In the genomic region with DNA sequence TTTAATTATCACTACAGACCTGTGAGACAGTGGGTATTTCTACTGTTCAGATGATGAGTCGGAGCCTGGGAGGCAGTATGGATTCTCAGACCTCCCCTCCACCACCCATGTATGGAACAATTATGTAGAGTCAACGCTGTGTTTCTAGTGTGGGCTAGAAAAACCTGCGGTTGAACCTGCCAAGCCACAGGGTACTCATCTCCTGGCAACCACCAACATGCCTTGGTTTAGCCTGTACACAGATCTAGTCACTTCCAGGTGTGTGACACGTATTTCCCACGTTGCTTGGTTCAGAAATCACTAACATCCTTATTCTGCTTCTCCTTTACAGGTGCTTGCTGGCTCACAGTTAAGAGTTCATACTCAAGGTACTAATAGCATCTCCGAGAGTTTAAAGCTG, we compare ENCODE assay signal across 31 mouse cellular contexts. TPM values are rescaled to one million over a fixed set of nuclear protein-coding genes. Genes with fewer than 3 reads are reported as not detected.
DNase-seq lines count a peak whose midpoint lies in the region; ATAC-seq and TF ChIP-seq lines count a peak whose summit lies in the region.
"Had no signal": no experiment of that assay in that cellular context is flagged by ENCODE, and none has a peak within 500 bp of the region (broad histone marks: within the 10 kb centered on the region; RNA-seq: fewer than 3 reads in every experiment).

No protein-coding gene starts in this region.

- no peaks in the 10 kb centered on the region for H3K36me3 ChIP-seq in heart, embryonic 10.5 days
- H3K36me3 ChIP-seq in midbrain, postnatal 0 days (ENCODE audit: insufficient read depth, low read length) = no peaks in the 10 kb centered on the region
- H3K36me3 ChIP-seq: embryonic facial prominence, embryonic 12.5 days; embryonic facial prominence, embryonic 15.5 days; G1E; heart, embryonic 13.5 days; intestine, embryonic 15.5 days had no signal

- no peak overlapping the region for H3K27ac ChIP-seq in heart, embryonic 10.5 days
- no peak overlapping the region for H3K27ac ChIP-seq in midbrain, postnatal 0 days (ENCODE audit: low read depth, low read length)
- H3K27ac ChIP-seq: embryonic facial prominence, embryonic 12.5 days; embryonic facial prominence, embryonic 15.5 days; gastrocnemius, adult 2 months; heart, embryonic 13.5 days; hindbrain, embryonic 14.5 days; hindbrain, postnatal 0 days; intestine, embryonic 15.5 days had no signal

- ATAC-seq in CD4-positive, CD25-positive, alpha-beta regulatory T cell, adult 4 months = peak; percentile 83
- peak; percentile 90 for ATAC-seq in activated CD4-positive, CD25-positive, alpha-beta regulatory T cell, adult 4 months
- ATAC-seq in cerebellum, adult (ENCODE audit: insufficient number of reproducible peaks, low FRiP score, low TSS enrichment) = no peak
- ATAC-seq in midbrain, postnatal 0 days (ENCODE audit: low FRiP score) = no peak
- ATAC-seq: forebrain, embryonic 16.5 days; hindbrain, postnatal 0 days; intestine, embryonic 15.5 days; Patski had no signal

- no peak overlapping the region for H3K9ac ChIP-seq in midbrain, postnatal 0 days (replicated peaks; ENCODE audit: low read length, poor library complexity, severe bottlenecking)
- H3K9ac ChIP-seq: embryonic facial prominence, embryonic 12.5 days; embryonic facial prominence, embryonic 15.5 days; heart, embryonic 13.5 days; hindbrain, embryonic 14.5 days; intestine, embryonic 15.5 days had no signal

- H3K27me3 ChIP-seq in heart, embryonic 10.5 days (ENCODE audit: insufficient read depth, poor library complexity, severe bottlenecking) = no peaks in the 10 kb centered on the region
- no peaks in the 10 kb centered on the region for H3K27me3 ChIP-seq in midbrain, postnatal 0 days (ENCODE audit: insufficient read depth, low read length)
- H3K27me3 ChIP-seq: CH12.LX; embryonic facial prominence, embryonic 12.5 days; embryonic facial prominence, embryonic 15.5 days; heart, embryonic 13.5 days; intestine, embryonic 15.5 days; Patski had no signal

- no peak for TF ChIP-seq CTCF in midbrain, postnatal 0 days (IDR thresholded peaks at IDR 0.05)

- 82% methylated on average over 6 of the region's 6 CpGs for WGBS in heart, embryonic 10.5 days
- WGBS in midbrain, postnatal 0 days = 77% methylated on average over 6 of the region's 6 CpGs

- no peaks in the 10 kb centered on the region for H3K4me1 ChIP-seq in heart, embryonic 10.5 days
- H3K4me1 ChIP-seq in midbrain, postnatal 0 days (ENCODE audit: insufficient read depth, low read length) = no peaks in the 10 kb centered on the region
- H3K4me1 ChIP-seq: embryonic facial prominence, embryonic 12.5 days; embryonic facial prominence, embryonic 15.5 days; heart, embryonic 13.5 days; intestine, embryonic 15.5 days had no signal

- H3K4me3 ChIP-seq in heart, embryonic 10.5 days = no peak overlapping the region
- H3K4me3 ChIP-seq in midbrain, postnatal 0 days (ENCODE audit: low read depth, low read length) = no peak overlapping the region
- H3K4me3 ChIP-seq: embryonic facial prominence, embryonic 12.5 days; embryonic facial prominence, embryonic 15.5 days; gastrocnemius, adult 2 months; heart, embryonic 13.5 days; intestine, embryonic 15.5 days had no signal

- H3K9me3 ChIP-seq in heart, embryonic 10.5 days = no peaks in the 10 kb centered on the region
- no peaks in the 10 kb centered on the region for H3K9me3 ChIP-seq in midbrain, postnatal 0 days (ENCODE audit: low read length)
- H3K9me3 ChIP-seq: embryonic facial prominence, embryonic 12.5 days; embryonic facial prominence, embryonic 15.5 days; G1E; heart, embryonic 13.5 days; intestine, embryonic 15.5 days had no signal

- peak; percentile 64 for DNase-seq in heart, adult 11 months
- no peak for DNase-seq in heart, embryonic 10.5 days (ENCODE audit: low spot score)
- DNase-seq in naive thymus-derived CD4-positive, alpha-beta T cell, adult 2 months (ENCODE audit: low read depth) = peak; percentile 67
- DNase-seq in midbrain, postnatal 0 days (ENCODE audit: low spot score) = no peak
- DNase-seq in layer of hippocampus, adult 9-10 months (ENCODE audit: low spot score) = no peak
- DNase-seq: adrenal gland, adult 8-10 months; adrenal gland, postnatal 36 days; cerebellum, adult 11 months; cerebellum, adult 2 months; cerebellum, adult 9-11 months; cerebellum, postnatal 25 days; gastrocnemius, adult 2 months; gastrocnemius, postnatal 14 days; heart, adult 18-20 months; heart, postnatal 14 days; heart, postnatal 4 days; kidney, adult 11 months had no signal

- no peak overlapping the region for H3K4me2 ChIP-seq in midbrain, postnatal 0 days (ENCODE audit: low read depth, low read length, poor library complexity, severe bottlenecking)
- H3K4me2 ChIP-seq: embryonic facial prominence, embryonic 12.5 days; embryonic facial prominence, embryonic 15.5 days; heart, embryonic 13.5 days; hindbrain, embryonic 14.5 days; intestine, embryonic 15.5 days had no signal

RNA-seq across cellular contexts. Expression of a gene that starts 16.3 kb away (rescaled TPM):
- 1.1 and 4.8 TPM in 2 replicates for polyA plus RNA-seq in heart, embryonic 10.5 days (2016; fragmentation: Nextera tagmentation; extraction: Ambion mirVana)
- polyA plus RNA-seq in CD4-positive, CD25-positive, alpha-beta regulatory T cell, adult 4 months (2017; shearing (Covaris generic)) = 100 to 1,000 TPM; 132 to 152 TPM
- 100 to 1,000 TPM; 110 to 143 TPM for polyA plus RNA-seq in activated CD4-positive, CD25-positive, alpha-beta regulatory T cell, adult 4 months (2017; shearing (Covaris generic))
- total RNA-seq in midbrain, postnatal 0 days (2014; rRNA removed) = 0.19 and 0.66 TPM in 2 replicates
- polyA plus RNA-seq in midbrain, postnatal 0 days (2015; fragmentation: Nextera tagmentation; extraction: Ambion mirVana) = 1.4 and 1.9 TPM in 2 replicates
- total RNA-seq: G1E had no signal
- polyA plus RNA-seq: G1E had no signal

RNA-seq across cellular contexts. Expression of a gene that starts 51.4 kb away (rescaled TPM):
- polyA plus RNA-seq in heart, embryonic 10.5 days (2016; fragmentation: Nextera tagmentation; extraction: Ambion mirVana) = 1,821 and 2,118 TPM in 2 replicates
- polyA plus RNA-seq in CD4-positive, CD25-positive, alpha-beta regulatory T cell, adult 4 months (2017; shearing (Covaris generic)) = under 1 TPM; 0.39 to 0.47 TPM
- polyA plus RNA-seq in activated CD4-positive, CD25-positive, alpha-beta regulatory T cell, adult 4 months (2017; shearing (Covaris generic)) = under 1 TPM in 1 of 2 experiments, not detected in 1; 0.32 TPM
- 3.7 and 10.0 TPM in 2 replicates for total RNA-seq in midbrain, postnatal 0 days (2014; rRNA removed)
- polyA plus RNA-seq in midbrain, postnatal 0 days (2015; fragmentation: Nextera tagmentation; extraction: Ambion mirVana) = 9.6 and 11.8 TPM in 2 replicates
- total RNA-seq: common myeloid progenitor, adult 5-6 weeks; G1E had no signal
- polyA plus RNA-seq: G1E had no signal

Comparison
In these comparisons a context has a peak if more than half of its experiments do, and no peak if none do; other contexts are left out.
1. DNase-seq: peak in heart, adult 11 months (single experiment) and naive thymus-derived CD4-positive, alpha-beta T cell, adult 2 months (single experiment); none in heart, embryonic 10.5 days (single experiment), midbrain, postnatal 0 days (single experiment) and layer of hippocampus, adult 9-10 months (single experiment).
2. ATAC-seq: peak in CD4-positive, CD25-positive, alpha-beta regulatory T cell, adult 4 months (single experiment) and activated CD4-positive, CD25-positive, alpha-beta regulatory T cell, adult 4 months (single experiment); none in cerebellum, adult (single experiment) and midbrain, postnatal 0 days (single experiment).
3. RNA of a gene that starts 16.3 kb away (polyA plus RNA-seq): 132 to 152 TPM in CD4-positive, CD25-positive, alpha-beta regulatory T cell, adult 4 months and 110 to 143 TPM in activated CD4-positive, CD25-positive, alpha-beta regulatory T cell, adult 4 months; 1.1 to 4.8 TPM in heart, embryonic 10.5 days and 1.4 to 1.9 TPM in midbrain, postnatal 0 days; every median in the first group is over 10 times any median in the second.
4. RNA of a gene that starts 51.4 kb away (polyA plus RNA-seq): 1,821 to 2,118 TPM in heart, embryonic 10.5 days; 9.6 to 11.8 TPM in midbrain, postnatal 0 days, 0.39 to 0.47 TPM in CD4-positive, CD25-positive, alpha-beta regulatory T cell, adult 4 months and 0.32 TPM in activated CD4-positive, CD25-positive, alpha-beta regulatory T cell, adult 4 months; every median in the first group is over 100 times any median in the second.